Mouse (Mus musculus) embryonic facial prominence, embryonic 13.5 days (tissue): Measurements from ENCODE around the gene Lin54. TPM values are rescaled to one million over a fixed set of nuclear protein-coding genes. Genes with fewer than 3 reads are reported as not detected.

ENCODE experiments used
- ATAC-seq: fragments of 200-750 bp; cut with Nextera tagmentation; 2 replicates; pipeline ENCODE4 v1.8.0; 2017; ENCODE audit warnings: low read depth; ENCODE audit not compliant: insufficient number of reproducible peaks, insufficient read depth, low FRiP score, low TSS enrichment
- H3K27ac ChIP-seq: fragments of 300-500 bp; sonication (generic); 2 replicates; pipeline ENCODE4 v1.5.1; 2015; ENCODE audit warnings: moderate library complexity, mild to moderate bottlenecking, inconsistent platforms
- H3K27me3 ChIP-seq: fragments of 300-500 bp; sonication (generic); 2 replicates; pipeline ENCODE4 v1.6.1; 2015; ENCODE audit warnings: mild to moderate bottlenecking, inconsistent platforms
- H3K36me3 ChIP-seq: fragments of 300-500 bp; sonication (generic); 2 replicates; pipeline ENCODE4 v1.6.1; 2015; ENCODE audit warnings: mild to moderate bottlenecking, inconsistent platforms
- H3K4me1 ChIP-seq: fragments of 300-500 bp; sonication (generic); 2 replicates; pipeline ENCODE4 v1.6.1; 2015; ENCODE audit warnings: inconsistent platforms
- H3K4me2 ChIP-seq: fragments of 300-500 bp; sonication (generic); 2 replicates; pipeline ENCODE4 v1.6.1; 2015; ENCODE audit warnings: moderate library complexity, mild to moderate bottlenecking, inconsistent platforms
- H3K4me3 ChIP-seq: fragments of 300-500 bp; sonication (generic); 2 replicates; pipeline ENCODE4 v1.5.1; 2015; ENCODE audit warnings: mild to moderate bottlenecking, inconsistent platforms
- H3K9ac ChIP-seq: fragments of 300-500 bp; sonication (generic); 2 replicates; pipeline ENCODE4 v1.6.1; 2015; ENCODE audit warnings: mild to moderate bottlenecking, inconsistent platforms
- H3K9me3 ChIP-seq: fragments of 300-500 bp; sonication (generic); 2 replicates; pipeline ENCODE4 v1.6.1; 2016; ENCODE audit warnings: inconsistent platforms
- WGBS: fragments of 180-500 bp; shearing (Covaris S2); methylation state at CpG from one replicate; pipeline ENCODE4 v1.1.7; 2015; ENCODE audit warnings: mixed read lengths; 5-methylcytosine and 5-hydroxymethylcytosine counted together
- polyA plus RNA-seq: library from polyadenylated mRNA; unstranded; fragments of >200 nt; fragmentation: Nextera tagmentation; extraction: Ambion mirVana; gene quantifications from 2 replicates; pipeline ENCODE4 v1.2.1, GENCODE M21; 2015

Lin54 gene
- polyA plus RNA-seq, 1 experiment from 2014 or later: 11.0 TPM

DNA sequence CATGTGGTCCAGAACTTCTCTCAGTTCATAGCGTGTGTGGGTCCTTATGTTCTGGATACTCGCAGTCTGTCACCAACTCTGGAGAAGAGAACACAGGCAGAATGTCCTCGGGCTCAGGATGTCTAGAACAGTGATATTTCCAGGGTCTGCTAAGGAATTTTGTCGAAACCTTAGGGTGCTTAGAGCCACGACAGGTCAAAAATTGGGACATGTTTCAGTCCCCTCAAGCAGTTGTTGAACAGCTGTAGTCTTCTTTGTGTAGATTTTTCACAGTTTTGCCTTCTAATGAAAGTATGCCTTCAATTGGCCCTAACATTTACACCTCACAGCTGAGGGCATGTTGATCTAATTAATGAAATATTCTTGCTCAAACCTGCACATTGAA, 18.6 kb upstream of the Lin54 start:
- Histone ChIP-seq H3K9ac (peak overlapping the region; percentile 90), H3K27me3 (0 out of 2 replicates have a peak, but pooled peaks cover 4% of the 10 kb centered on the region), H3K4me1 (peaks cover 11% of the 10 kb centered on the region), H3K36me3 (peaks cover 8% of the 10 kb centered on the region; the same call in 1 of the 2 replicates), H3K9me3 (no peaks in the 10 kb centered on the region), H3K4me3 (peak overlapping the region; percentile 80), H3K27ac (peak overlapping the region; percentile 86), H3K4me2 (peak overlapping the region; percentile 68)
- no peak for ATAC-seq
- 3% methylated on average over 5 of the region's 5 CpGs for WGBS

DNA sequence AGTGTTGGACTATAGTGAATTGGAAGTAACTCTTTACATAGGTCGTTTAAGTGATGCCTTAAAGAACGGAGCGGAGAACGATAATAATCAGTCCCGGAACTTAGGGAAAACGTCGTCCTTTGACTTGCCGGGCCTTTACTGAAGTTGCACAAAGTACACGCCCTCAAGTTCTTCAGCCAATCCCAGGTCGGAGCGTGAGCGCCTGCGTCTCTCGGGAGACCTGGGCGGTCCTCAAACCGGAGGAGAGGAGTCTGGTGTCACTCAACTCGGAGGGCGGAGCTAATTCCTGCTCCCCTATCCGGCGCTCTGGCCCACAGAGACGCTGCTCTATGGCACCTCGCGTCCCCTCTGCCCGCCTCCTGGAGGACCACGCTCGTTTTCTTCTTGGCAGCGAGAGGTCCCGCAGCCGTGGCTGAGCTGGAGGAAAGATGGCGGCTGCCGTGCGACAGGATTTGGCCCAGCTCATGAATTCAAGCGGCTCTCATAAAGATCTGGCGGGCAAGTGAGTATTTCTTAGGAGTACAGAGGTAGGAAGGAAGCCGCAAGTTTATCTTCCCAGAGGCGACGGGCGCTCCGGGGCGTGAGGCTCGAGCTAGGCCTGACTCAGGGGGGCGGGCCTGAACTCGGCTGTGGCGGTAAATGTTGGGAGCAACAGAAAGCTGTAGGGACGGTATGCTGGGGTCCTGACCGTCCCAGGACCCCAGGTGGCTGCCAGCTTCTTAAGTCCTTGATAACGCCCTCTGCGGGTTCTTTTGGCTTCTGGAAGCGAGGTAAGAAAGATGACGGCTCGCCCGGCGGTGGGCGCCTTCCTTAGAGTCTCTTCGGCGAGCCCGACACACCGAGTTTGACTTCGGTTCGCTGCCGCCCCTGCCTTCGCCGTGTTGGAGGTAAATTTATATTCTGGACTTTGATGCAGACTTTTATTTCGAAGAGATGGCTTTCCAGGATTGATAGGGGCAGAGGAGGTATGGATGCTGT, 17.9 kb upstream of the Lin54 start, which contains the start of gene Cops4:
TSS of gene Cops4 (plus strand) at position 261 of the 978 bp plus-strand sequence.
- H3K4me3 ChIP-seq: peak within 1 kb of the TSS; percentile 80
- under 1% methylated on average over 64 of the region's 64 CpGs for WGBS
- no peaks in the 10 kb centered on the region for H3K9me3 ChIP-seq
- peaks cover 11% of the 10 kb centered on the region for H3K4me1 ChIP-seq
- H3K27ac ChIP-seq: peak within 1 kb of the TSS; percentile 86
- peak; percentile 100 for ATAC-seq
- H3K4me2 ChIP-seq: peak within 1 kb of the TSS; percentile 68
- H3K9ac ChIP-seq: peak within 1 kb of the TSS; percentile 90
- H3K36me3 ChIP-seq: peaks cover 7% of the 10 kb centered on the region; the same call in 1 of the 2 replicates
- H3K27me3 ChIP-seq: 0 out of 2 replicates have a peak, but pooled peaks cover 4% of the 10 kb centered on the region

GRCm38 (mm10) chr5:100512576-100512975, 12.1 kb upstream of the Lin54 start:
- Histone ChIP-seq H3K36me3 (no peaks in the 10 kb centered on the region), H3K4me3 (no peak overlapping the region), H3K9me3 (no peaks in the 10 kb centered on the region), H3K27me3 (0 out of 2 replicates have a peak, but pooled peaks cover 4% of the 10 kb centered on the region), H3K4me2 (no peak overlapping the region), H3K27ac (no peak overlapping the region), H3K9ac (no peak overlapping the region), H3K4me1 (peaks cover 2% of the 10 kb centered on the region; the same call in 1 of the 2 replicates)
- no peak for ATAC-seq

DNA sequence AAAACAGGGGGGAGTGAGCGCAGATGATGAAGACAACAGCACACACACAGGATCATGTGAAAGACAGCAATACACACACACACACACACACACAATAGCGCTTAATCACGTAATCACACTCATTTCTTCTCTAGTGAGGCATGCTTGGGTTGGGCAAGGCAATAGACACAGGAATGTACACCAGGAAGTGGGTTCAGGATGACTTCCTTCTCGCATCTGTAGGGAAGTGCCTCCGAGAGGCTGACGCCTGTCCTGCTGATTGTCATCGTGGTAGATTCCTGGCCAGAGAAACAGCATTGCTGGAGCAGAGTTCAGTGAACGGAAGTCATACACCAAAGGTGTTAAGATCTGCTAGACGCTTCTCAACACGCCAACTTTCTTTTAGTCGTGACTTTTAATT, 8.8 kb upstream of the Lin54 start:
- Histone ChIP-seq H3K36me3 (no peaks in the 10 kb centered on the region), H3K4me2 (no peak overlapping the region), H3K4me1 (no peaks in the 10 kb centered on the region), H3K4me3 (no peak overlapping the region), H3K9me3 (no peaks in the 10 kb centered on the region), H3K27me3 (no peaks in the 10 kb centered on the region), H3K27ac (no peak overlapping the region), H3K9ac (no peak overlapping the region)
- 72% methylated on average over 11 of the region's 11 CpGs for WGBS
- no peak for ATAC-seq

GRCm38 (mm10) chr5:100501267-100501666, 828 bp upstream of the Lin54 start:
- Histone ChIP-seq H3K9me3 (no peaks in the 10 kb centered on the region), H3K36me3 (no peaks in the 10 kb centered on the region), H3K9ac (no peak overlapping the region), H3K4me2 (peak overlapping the region; percentile 94), H3K4me1 (peaks cover 18% of the 10 kb centered on the region), H3K4me3 (no peak overlapping the region), H3K27me3 (no peaks in the 10 kb centered on the region), H3K27ac (no peak overlapping the region)
- ATAC-seq: no peak
- 75% methylated on average over 4 of the region's 4 CpGs for WGBS

DNA sequence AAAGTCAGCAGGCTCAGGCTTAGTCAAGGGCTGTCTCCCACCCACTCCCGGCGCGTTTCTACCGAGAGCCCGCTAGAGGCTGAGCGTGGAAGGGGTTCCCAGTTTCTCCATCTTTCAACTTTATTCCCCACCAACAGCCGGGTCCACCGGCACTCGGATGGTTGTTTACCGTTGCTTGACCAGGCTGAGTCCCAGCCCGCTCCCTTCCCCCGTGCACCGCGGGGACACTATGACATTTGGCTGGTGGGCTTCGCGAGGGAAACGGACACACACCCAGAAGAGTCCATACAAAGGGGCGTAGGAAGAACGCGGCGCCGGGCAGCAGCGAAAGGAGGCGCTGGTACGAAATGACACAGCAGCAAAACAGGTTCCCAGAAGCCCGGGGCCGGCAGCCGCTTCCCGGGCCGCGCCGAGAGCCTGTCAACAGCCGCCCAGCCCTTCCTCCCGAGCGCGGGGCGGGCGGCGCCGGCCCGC, 571 bp downstream of the Lin54 start:
- under 1% methylated on average over 35 of the region's 41 CpGs for WGBS
- ATAC-seq: no peak

DNA sequence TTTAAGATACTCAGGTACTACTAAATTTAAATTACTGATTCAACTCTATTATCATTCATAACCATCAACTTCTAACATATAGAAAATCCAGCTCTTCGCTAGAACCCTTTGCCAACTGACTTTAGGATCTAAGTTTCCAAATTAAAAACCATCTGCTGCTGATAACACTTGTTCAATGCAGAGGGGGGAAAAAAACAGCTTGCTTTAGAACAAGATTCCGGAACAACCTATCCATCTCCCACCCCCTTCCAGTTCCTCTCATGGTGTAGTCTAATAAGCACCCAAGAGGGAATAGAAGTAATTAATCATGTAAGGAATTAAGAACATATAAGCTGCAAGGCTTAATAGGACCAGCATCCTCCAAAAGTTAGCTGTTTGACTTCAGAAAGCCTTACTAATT, 1.2 kb downstream of the Lin54 start:
- peak overlapping the region; percentile 83 for H3K4me3 ChIP-seq
- no peak for ATAC-seq
- 26% methylated on average over 2 of the region's 2 CpGs for WGBS
- H3K9me3 ChIP-seq: no peaks in the 10 kb centered on the region
- H3K4me1 ChIP-seq: peaks cover 18% of the 10 kb centered on the region
- no peaks in the 10 kb centered on the region for H3K27me3 ChIP-seq
- H3K36me3 ChIP-seq: no peaks in the 10 kb centered on the region
- peak overlapping the region; percentile 94 for H3K4me2 ChIP-seq
- H3K27ac ChIP-seq: 0 out of 2 replicates have a peak overlapping the region, but pooled peaks have one; percentile 78
- peak overlapping the region; percentile 71 for H3K9ac ChIP-seq

More for the DNA sequence above, 571 bp downstream of the Lin54 start:
- Histone ChIP-seq H3K9ac (peak overlapping the region; percentile 71), H3K4me1 (peaks cover 18% of the 10 kb centered on the region), H3K4me3 (peak overlapping the region; percentile 83), H3K4me2 (peak overlapping the region; percentile 94), H3K36me3 (no peaks in the 10 kb centered on the region), H3K27ac (peak overlapping the region; percentile 78), H3K9me3 (no peaks in the 10 kb centered on the region), H3K27me3 (no peaks in the 10 kb centered on the region)

GRCm38 (mm10) chr5:100498436-100499180, 1.8 kb downstream of the Lin54 start:
- peak overlapping the region; percentile 94 for H3K4me2 ChIP-seq
- H3K36me3 ChIP-seq: no peaks in the 10 kb centered on the region
- peak overlapping the region; percentile 83 for H3K4me3 ChIP-seq
- peak; percentile 50; the same call in 1 of the 2 replicates for ATAC-seq
- H3K9me3 ChIP-seq: no peaks in the 10 kb centered on the region
- H3K27ac ChIP-seq: peak overlapping the region; percentile 68; the same call in 1 of the 2 replicates
- peaks cover 18% of the 10 kb centered on the region for H3K4me1 ChIP-seq
- H3K9ac ChIP-seq: peak overlapping the region; percentile 86
- under 1% methylated on average over 36 of the region's 46 CpGs for WGBS
- no peaks in the 10 kb centered on the region for H3K27me3 ChIP-seq

- no peak for ATAC-seq
- WGBS: 67% methylated on average over 4 of the region's 4 CpGs
- no peak overlapping the region for H3K4me2 ChIP-seq
Measured at GRCm38 (mm10) chr5:100491704-100492103, 8.7 kb downstream of the Lin54 start.

GRCm38 (mm10) chr5:100489340-100489739, 11.1 kb downstream of the Lin54 start:
- Histone ChIP-seq H3K4me2 (no peak overlapping the region), H3K27ac (no peak overlapping the region), H3K27me3 (no peaks in the 10 kb centered on the region), H3K4me3 (no peak overlapping the region), H3K9me3 (no peaks in the 10 kb centered on the region), H3K36me3 (peaks cover 5% of the 10 kb centered on the region), H3K9ac (no peak overlapping the region), H3K4me1 (0 out of 2 replicates have a peak, but pooled peaks cover 5% of the 10 kb centered on the region)
- ATAC-seq: no peak
- WGBS: 89% methylated on average over 2 of the region's 2 CpGs

More at GRCm38 (mm10) chr5:100491704-100492103, 8.7 kb downstream of the Lin54 start:
- no peaks in the 10 kb centered on the region for H3K9me3 ChIP-seq
- H3K4me1 ChIP-seq: 0 out of 2 replicates have a peak, but pooled peaks cover 4% of the 10 kb centered on the region
- H3K4me3 ChIP-seq: no peak overlapping the region
- no peak overlapping the region for H3K9ac ChIP-seq
- no peaks in the 10 kb centered on the region for H3K27me3 ChIP-seq
- no peak overlapping the region for H3K27ac ChIP-seq
- no peaks in the 10 kb centered on the region for H3K36me3 ChIP-seq

DNA sequence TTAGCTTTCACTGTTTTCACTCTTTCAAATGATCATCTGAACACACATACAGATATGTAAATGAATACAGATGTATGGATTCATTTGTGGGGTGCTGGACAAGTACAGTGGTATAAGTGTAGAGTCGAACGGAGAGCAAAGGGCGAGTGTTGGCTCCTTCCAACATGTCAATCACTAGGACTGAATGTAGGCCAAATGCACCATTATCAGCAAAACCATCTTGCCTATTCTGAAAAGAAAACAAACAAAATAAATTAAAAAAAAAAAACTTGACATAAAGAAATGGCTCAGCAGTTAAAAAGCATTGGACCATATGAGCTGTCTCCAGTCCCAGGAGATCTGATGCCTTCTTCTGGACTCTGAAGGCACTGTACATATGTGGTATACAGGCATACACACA, 12.2 kb downstream of the Lin54 start:
- 86% methylated on average over 3 of the region's 3 CpGs for WGBS
- H3K36me3 ChIP-seq: peaks cover 5% of the 10 kb centered on the region
- no peak overlapping the region for H3K27ac ChIP-seq
- H3K9me3 ChIP-seq: no peaks in the 10 kb centered on the region
- H3K4me1 ChIP-seq: 0 out of 2 replicates have a peak, but pooled peaks cover 5% of the 10 kb centered on the region
- no peak for ATAC-seq
- H3K9ac ChIP-seq: no peak overlapping the region
- no peaks in the 10 kb centered on the region for H3K27me3 ChIP-seq
- no peak overlapping the region for H3K4me3 ChIP-seq
- H3K4me2 ChIP-seq: no peak overlapping the region
